Mouse (Mus musculus): ENCODE data around the gene Pou6f1. TPM values are rescaled to one million over a fixed set of nuclear protein-coding genes. Genes with fewer than 3 reads are reported as not detected.
"Not testable (repeated sequence)": the region's sequence is repeated elsewhere in the genome, so short reads cannot be mapped to it uniquely, and the experiment has no call there.

The Pou6f1 gene
- polyA plus RNA-seq, 1 experiment from 2014 or later: 41.2 TPM

DNA sequence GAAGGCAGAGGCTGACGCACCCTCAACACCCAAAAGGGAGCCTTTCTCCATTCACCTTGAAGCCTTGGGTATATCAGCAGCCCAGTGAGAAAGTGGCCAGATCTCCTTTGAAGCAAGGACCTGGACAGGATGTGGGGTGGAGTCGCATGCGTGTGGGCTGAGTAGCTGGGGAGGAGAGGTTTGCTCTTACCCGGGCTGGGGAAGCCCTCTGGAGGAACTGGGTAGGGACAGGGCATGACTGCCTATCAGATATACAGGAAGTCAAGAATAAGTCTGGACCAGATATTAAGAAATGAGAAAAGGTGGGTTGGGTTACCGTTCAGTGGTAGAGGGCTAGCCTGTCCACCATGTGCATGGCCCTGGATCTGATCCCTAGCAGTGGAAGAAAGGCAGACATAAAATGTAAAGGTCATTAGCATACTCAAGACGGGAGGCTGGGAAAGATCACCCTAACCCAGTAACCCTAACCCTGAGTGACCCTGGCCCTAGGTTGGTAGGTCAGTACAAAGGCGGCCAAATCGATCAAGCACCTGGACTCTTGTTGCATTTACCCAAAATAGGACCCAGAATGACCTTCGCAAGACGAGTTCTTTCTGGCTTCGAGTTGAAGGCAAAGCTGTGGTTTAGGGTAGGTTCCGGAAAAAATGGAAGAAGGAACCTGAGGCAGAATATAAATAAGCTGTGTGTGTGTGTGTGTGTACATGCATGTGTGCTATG is 31.8 kb upstream of the Pou6f1 start:
- H3K9me3 ChIP-seq: no peaks in the 10 kb centered on the region
- WGBS: 84% methylated on average over 12 of the region's 12 CpGs
- H3K36me3 ChIP-seq: no peaks in the 10 kb centered on the region
- no peak overlapping the region for H3K4me2 ChIP-seq
- peaks cover 53% of the 10 kb centered on the region for H3K27me3 ChIP-seq
- H3K27ac ChIP-seq: no peak overlapping the region
- no peak for ATAC-seq (ENCODE audit: low FRiP score)
- peaks cover 15% of the 10 kb centered on the region for H3K4me1 ChIP-seq (replicated peaks)
- H3K9ac ChIP-seq: no peak overlapping the region
- H3K4me3 ChIP-seq: no peak overlapping the region

DNA sequence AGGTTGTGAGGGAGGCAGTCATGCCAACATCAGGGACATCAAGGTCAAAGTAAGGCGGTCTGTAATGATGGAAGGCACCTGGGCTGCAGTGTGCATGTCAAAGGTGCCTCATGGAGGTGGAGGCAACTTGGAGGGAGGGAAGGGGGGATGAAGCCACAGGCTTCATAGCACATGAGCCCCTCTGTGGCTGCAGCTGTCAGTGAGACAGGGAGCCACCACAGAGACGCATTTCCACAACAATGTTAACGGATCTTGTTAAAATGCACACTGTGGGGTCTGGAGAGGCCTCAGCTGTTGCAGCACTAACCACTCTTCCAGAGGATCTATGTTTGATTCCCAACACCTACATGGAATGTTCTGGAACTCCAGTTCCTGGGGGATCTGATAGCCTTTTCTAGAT is 30.3 kb upstream of the Pou6f1 start:
- no peak for ATAC-seq (ENCODE audit: low FRiP score)
- H3K4me1 ChIP-seq (replicated peaks): peaks cover 7% of the 10 kb centered on the region
- no peaks in the 10 kb centered on the region for H3K9me3 ChIP-seq
- peaks cover 38% of the 10 kb centered on the region for H3K27me3 ChIP-seq
- H3K4me3 ChIP-seq: no peak overlapping the region
- no peak overlapping the region for H3K4me2 ChIP-seq
- H3K9ac ChIP-seq: no peak overlapping the region
- WGBS: 37% methylated on average over 3 of the region's 3 CpGs
- no peak overlapping the region for H3K27ac ChIP-seq
- no peaks in the 10 kb centered on the region for H3K36me3 ChIP-seq

DNA sequence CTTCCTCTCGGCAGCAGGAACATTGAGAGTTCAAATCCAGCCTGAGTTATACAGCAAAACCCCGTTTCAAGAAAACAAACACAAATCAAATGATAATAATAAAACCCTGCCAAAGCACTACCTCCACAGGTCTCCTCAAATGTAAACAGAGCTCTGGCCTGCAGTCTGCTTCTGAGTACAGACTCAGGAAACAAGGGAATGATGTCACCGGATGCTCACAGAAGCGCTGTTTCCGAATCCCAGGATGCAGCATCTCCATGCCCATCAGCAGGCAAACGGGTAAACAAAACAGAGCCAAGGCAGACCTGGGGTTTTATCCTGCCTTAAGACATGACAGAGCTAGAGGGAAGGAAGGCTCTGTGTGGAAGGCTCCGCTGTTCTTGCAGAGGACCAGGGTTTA is 29.0 kb upstream of the Pou6f1 start:
- peaks cover 26% of the 10 kb centered on the region for H3K27me3 ChIP-seq
- no peaks in the 10 kb centered on the region for H3K36me3 ChIP-seq
- WGBS: 49% methylated on average over 7 of the region's 7 CpGs
- no peak overlapping the region for H3K27ac ChIP-seq
- H3K9me3 ChIP-seq: no peaks in the 10 kb centered on the region
- peaks cover 7% of the 10 kb centered on the region for H3K4me1 ChIP-seq (replicated peaks)
- no peak overlapping the region for H3K4me3 ChIP-seq
- no peak overlapping the region for H3K9ac ChIP-seq
- no peak overlapping the region for H3K4me2 ChIP-seq
- ATAC-seq (ENCODE audit: low FRiP score): no peak

DNA sequence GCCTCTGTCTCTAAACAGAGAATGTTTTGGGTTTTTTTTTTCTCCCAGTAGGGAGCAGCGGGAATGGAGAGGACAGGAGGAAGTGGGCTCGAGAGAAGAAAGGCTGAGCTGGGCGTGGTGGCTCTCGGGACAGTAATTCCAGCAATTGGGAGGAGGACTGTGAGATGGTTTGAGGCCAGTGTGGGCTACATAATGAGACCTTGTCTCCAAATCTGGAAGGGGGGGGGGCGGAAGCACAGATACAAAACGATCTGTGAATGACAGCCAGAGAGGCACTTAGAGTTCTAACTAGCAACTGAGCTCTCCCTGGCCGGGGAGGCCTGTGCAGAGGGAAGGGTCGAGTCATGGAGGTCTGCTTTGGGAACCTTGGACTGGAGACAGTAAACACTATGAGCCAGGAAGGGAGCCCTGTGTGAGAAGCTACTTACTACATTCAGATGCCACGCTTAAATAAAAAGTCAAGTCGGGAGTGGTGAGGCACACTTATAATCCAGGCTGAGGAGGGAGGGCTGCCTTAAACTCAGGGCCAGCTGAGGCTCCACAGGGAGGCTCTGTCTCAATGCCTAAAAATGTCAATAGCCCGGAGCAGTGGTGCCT is 28.1 kb upstream of the Pou6f1 start:
- Histone ChIP-seq H3K27ac (no peak overlapping the region), H3K4me1 (replicated peaks) (peaks cover 7% of the 10 kb centered on the region), H3K9ac (no peak overlapping the region), H3K36me3 (no peaks in the 10 kb centered on the region), H3K9me3 (no peaks in the 10 kb centered on the region), H3K4me2 (0 out of 2 replicates have a peak overlapping the region, but pooled peaks have one; percentile 1), H3K27me3 (peaks cover 18% of the 10 kb centered on the region; the same call in 1 of the 2 replicates), H3K4me3 (no peak overlapping the region)
- 6% methylated on average over 11 of the region's 11 CpGs for WGBS
- no peak for ATAC-seq (ENCODE audit: low FRiP score)

DNA sequence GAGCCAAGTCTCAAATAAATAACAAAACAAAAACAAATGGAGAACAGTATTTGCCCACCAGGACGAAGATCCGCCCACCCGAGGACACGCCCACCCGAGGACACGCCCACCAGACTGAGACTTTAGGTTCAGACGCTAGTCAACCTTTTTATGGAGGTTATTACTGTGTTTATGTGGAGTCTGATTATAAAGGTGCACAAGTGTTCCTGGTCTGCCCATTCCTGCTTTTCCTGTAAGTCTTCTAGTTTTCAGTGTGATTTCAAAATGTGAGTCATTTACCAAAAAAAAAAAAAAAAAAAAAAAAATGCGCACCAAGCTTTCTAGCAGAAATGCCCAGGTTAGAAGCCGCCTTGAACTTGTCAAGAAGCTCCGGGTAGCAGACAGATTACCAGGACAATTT is 27.5 kb upstream of the Pou6f1 start:
- Histone ChIP-seq H3K4me2 (no peak overlapping the region), H3K27ac (no peak overlapping the region), H3K27me3 (0 out of 2 replicates have a peak, but pooled peaks cover 12% of the 10 kb centered on the region), H3K4me1 (replicated peaks) (peaks cover 7% of the 10 kb centered on the region), H3K4me3 (no peak overlapping the region), H3K9me3 (no peaks in the 10 kb centered on the region), H3K36me3 (peaks cover under 1% of the 10 kb centered on the region; the same call in 1 of the 2 replicates), H3K9ac (no peak overlapping the region)
- ATAC-seq (ENCODE audit: low FRiP score): no peak
- 14% methylated on average over 10 of the region's 10 CpGs for WGBS

DNA sequence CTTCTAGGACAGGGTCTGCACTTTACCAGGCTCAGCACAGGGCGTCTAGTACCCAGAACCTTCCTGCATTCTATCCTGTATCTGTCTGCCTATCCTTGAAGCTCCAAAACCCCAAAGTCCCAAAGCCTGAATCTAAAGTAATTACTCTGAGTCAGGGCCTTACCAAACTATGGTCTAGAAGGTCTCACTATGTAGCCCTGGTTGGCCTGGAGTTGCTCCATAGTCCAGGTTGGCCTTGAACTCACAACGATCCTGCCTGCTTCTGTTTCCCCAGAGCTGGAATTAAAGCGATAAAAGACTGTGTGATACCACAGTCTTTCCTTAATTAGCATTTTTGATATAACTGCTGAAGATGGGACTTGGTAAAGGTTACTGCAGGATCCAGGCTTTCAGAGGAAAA is 24.7 kb upstream of the Pou6f1 start:
- H3K4me3 ChIP-seq: no peak overlapping the region
- ATAC-seq (ENCODE audit: low FRiP score): no peak
- H3K4me1 ChIP-seq (replicated peaks): peaks cover 7% of the 10 kb centered on the region
- no peak overlapping the region for H3K27ac ChIP-seq
- no peaks in the 10 kb centered on the region for H3K9me3 ChIP-seq
- H3K36me3 ChIP-seq: peaks cover 27% of the 10 kb centered on the region
- no peak overlapping the region for H3K4me2 ChIP-seq
- 91% methylated on average over 3 of the region's 3 CpGs for WGBS
- 0 out of 2 replicates have a peak, but pooled peaks cover 5% of the 10 kb centered on the region for H3K27me3 ChIP-seq
- no peak overlapping the region for H3K9ac ChIP-seq

DNA sequence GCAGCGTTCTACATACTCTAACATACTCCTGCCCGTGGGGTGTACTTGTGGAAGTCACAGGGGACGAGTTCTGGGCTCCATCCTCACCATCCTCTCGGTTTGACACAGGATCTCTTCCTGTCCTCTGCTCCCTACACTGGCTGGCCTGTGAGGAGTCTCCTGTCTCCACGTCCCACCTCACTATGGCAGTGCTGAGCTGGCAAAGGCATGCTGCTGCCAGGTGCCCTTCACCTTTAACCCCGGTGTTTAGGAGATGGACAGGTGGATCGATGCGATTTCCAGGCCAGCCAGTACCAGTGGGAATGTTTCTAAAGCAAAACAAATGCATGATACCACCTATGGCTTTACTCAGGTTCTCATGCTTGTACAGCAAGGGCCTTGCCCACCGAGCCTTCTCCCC is 24.0 kb upstream of the Pou6f1 start:
- Histone ChIP-seq H3K9ac (no peak overlapping the region; the same call in 1 of the 2 replicates), H3K4me2 (no peak overlapping the region), H3K36me3 (peaks cover 34% of the 10 kb centered on the region), H3K9me3 (no peaks in the 10 kb centered on the region), H3K4me3 (no peak overlapping the region), H3K4me1 (replicated peaks) (peaks cover 7% of the 10 kb centered on the region), H3K27ac (no peak overlapping the region), H3K27me3 (0 out of 2 replicates have a peak, but pooled peaks cover 5% of the 10 kb centered on the region)
- ATAC-seq (ENCODE audit: low FRiP score): no peak
- WGBS: 89% methylated on average over 9 of the region's 9 CpGs

DNA sequence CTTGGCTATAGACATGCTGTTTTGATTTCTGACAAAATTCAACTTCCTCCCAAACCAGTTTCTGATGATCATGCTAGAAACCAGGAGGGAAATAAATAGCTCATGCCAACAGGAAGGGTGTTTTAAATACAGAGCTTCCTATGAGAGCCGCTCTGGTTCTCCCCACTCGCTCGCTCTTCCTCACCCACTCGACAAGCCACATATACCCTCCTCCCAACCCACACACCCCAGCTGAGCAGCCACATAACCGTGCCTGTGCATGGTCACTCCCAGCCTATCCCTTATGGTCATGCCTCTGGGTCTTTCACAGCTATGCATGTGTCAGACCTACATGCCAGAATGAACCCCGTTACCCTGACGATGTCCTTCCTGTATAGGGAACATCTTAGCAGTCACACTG is 22.4 kb upstream of the Pou6f1 start:
- no peak for ATAC-seq (ENCODE audit: low FRiP score)
- no peaks in the 10 kb centered on the region for H3K27me3 ChIP-seq
- peaks cover under 1% of the 10 kb centered on the region; the same call in 1 of the 2 replicates for H3K4me1 ChIP-seq (replicated peaks)
- no peak overlapping the region for H3K27ac ChIP-seq
- peaks cover 48% of the 10 kb centered on the region for H3K36me3 ChIP-seq
- no peak overlapping the region for H3K4me3 ChIP-seq
- no peak overlapping the region for H3K4me2 ChIP-seq
- 80% methylated on average over 7 of the region's 7 CpGs for WGBS
- no peaks in the 10 kb centered on the region for H3K9me3 ChIP-seq
- H3K9ac ChIP-seq: no peak overlapping the region

DNA sequence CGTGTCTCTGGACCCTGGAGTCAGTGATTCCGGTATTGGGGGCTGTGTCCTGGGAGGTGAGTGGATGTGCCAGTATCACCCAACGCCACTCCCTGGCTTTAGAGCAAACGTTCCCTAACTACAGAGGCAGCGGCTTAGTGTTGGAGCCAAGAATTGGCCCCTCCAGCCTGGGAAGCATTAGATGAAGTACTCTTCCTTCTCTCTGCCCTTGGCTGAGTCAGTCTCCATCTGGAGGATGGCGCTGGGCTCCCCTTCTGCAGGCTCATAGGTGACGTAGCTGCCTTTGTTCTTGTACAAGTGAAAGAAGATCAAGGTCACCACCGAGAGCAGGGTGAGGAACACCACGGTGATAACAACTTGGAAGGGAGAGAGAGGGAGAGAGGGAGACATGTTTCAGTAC is 21.9 kb upstream of the Pou6f1 start:
- 87% methylated on average over 9 of the region's 9 CpGs for WGBS
- not testable (repeated sequence) for ATAC-seq (ENCODE audit: low FRiP score); H3K4me3 ChIP-seq

DNA sequence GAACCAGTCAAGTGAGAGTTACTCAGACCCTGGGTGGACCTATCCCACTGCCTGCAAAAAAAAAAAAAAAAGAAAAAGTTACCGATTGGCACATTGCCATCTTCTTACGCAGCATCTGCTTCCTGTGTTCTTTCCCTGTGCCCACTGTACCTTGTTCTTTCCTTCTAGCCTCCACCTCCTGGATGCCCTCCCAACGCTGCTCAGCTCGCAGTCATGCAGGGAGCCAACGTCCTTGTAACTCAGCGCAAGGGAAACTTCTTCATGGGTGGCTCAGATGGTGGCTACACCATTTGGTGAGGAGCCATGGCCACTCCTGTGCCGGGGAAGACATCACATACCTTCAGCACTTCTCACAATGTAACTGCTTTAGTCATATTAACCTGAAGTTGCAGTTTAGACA is 19.4 kb upstream of the Pou6f1 start:
- Histone ChIP-seq H3K4me1 (replicated peaks) (peaks cover 15% of the 10 kb centered on the region), H3K27ac (no peak overlapping the region), H3K27me3 (no peaks in the 10 kb centered on the region), H3K36me3 (peaks cover 48% of the 10 kb centered on the region), H3K4me2 (no peak overlapping the region), H3K4me3 (no peak overlapping the region), H3K9me3 (no peaks in the 10 kb centered on the region), H3K9ac (no peak overlapping the region)
- no peak for ATAC-seq (ENCODE audit: low FRiP score)
- WGBS: 90% methylated on average over 7 of the region's 7 CpGs

More for the DNA sequence above, 21.9 kb upstream of the Pou6f1 start:
- not testable (repeated sequence) for H3K27me3 ChIP-seq; H3K4me2 ChIP-seq; H3K9ac ChIP-seq; H3K27ac ChIP-seq; H3K9me3 ChIP-seq; H3K4me1 ChIP-seq (replicated peaks)
- peaks cover 48% of the 10 kb centered on the region for H3K36me3 ChIP-seq

DNA sequence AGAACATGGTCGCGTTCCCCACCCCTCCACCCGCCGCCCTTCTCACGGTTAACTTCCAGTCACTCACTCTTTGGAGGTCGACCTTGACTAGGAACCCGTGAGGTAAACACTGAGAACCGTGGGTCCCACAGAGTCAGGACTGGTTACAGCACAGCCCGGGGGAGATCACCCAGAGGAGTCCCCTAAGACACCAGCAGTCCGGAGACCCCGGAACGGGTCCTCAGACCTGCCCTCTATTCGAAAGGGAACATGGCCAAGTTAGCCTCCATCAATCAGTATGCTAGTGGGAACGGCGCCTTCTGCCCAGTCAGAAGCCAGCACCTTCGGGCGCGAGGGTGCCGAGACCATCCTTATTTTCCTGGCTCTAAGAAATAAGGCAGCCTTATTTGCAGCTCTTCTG is 16.4 kb upstream of the Pou6f1 start:
- peaks cover 25% of the 10 kb centered on the region for H3K4me1 ChIP-seq (replicated peaks)
- peak overlapping the region; percentile 84 for H3K9ac ChIP-seq
- peak overlapping the region; percentile 95 for H3K27ac ChIP-seq
- H3K36me3 ChIP-seq: peaks cover 37% of the 10 kb centered on the region
- H3K27me3 ChIP-seq: no peaks in the 10 kb centered on the region
- peak overlapping the region; percentile 88 for H3K4me2 ChIP-seq
- peak overlapping the region; percentile 62 for H3K4me3 ChIP-seq
- peak; percentile 46 for ATAC-seq (ENCODE audit: low FRiP score)
- H3K9me3 ChIP-seq: no peaks in the 10 kb centered on the region
- WGBS: under 1% methylated on average over 19 of the region's 19 CpGs

DNA sequence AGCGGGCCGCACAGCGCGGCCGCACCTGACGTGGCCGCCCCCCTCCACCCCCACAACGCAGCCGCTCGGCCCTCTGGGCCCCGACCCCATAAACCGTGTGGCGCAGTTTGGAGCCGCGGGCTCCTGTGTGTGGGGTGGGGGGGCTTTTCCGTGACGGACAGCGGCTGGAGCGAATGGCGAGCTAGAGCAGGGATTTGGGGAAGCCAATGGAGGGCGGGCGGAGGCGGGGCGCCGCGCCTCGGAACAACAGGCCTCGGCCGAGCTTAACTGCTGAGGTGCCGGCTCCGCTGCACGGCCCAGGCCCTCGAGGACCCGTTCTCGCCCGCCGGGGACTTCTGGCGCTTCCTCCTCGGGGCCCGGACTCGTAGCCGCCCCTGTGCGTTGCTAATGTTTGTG is 16.0 kb upstream of the Pou6f1 start:
- Histone ChIP-seq H3K4me1 (replicated peaks) (peaks cover 25% of the 10 kb centered on the region), H3K27me3 (no peaks in the 10 kb centered on the region), H3K27ac (peak overlapping the region; percentile 95), H3K9me3 (no peaks in the 10 kb centered on the region), H3K9ac (peak overlapping the region; percentile 84), H3K4me3 (peak overlapping the region; percentile 62), H3K36me3 (peaks cover 34% of the 10 kb centered on the region), H3K4me2 (peak overlapping the region; percentile 88)
- ATAC-seq (ENCODE audit: low FRiP score): peak; percentile 87
- WGBS: under 1% methylated on average over 41 of the region's 43 CpGs

Measured in hindbrain, embryonic 13.5 days (tissue).